Mouse (Mus musculus) embryonic fibroblast, embryonic 13.5 days (primary cell): Measurements from ENCODE around the gene Mapre3. TPM values are rescaled to one million over a fixed set of nuclear protein-coding genes. Genes with fewer than 3 reads are reported as not detected.

Experiments
- H3K27ac ChIP-seq: 2 replicates; pipeline ENCODE4 v1.5.1; 2012; ENCODE audit warnings: low read length, control low read depth, inconsistent platforms; ENCODE audit not compliant: insufficient read depth
- H3K4me1 ChIP-seq: 2 replicates; pipeline ENCODE4 v1.6.1; 2011; ENCODE audit warnings: low read length; ENCODE audit not compliant: control insufficient read depth, insufficient read depth
- H3K4me3 ChIP-seq: 2 replicates; pipeline ENCODE4 v1.5.1; 2011; ENCODE audit warnings: mild to moderate bottlenecking, control low read depth, low read length; ENCODE audit not compliant: insufficient read depth
- CTCF ChIP-seq: IDR thresholded peaks from 2 replicates; pipeline ENCODE4 v1.5.1; 2011; ENCODE audit warnings: mild to moderate bottlenecking, control low read depth, low read length, moderate library complexity, borderline replicate concordance; ENCODE audit not compliant: insufficient read depth
- POLR2A ChIP-seq: IDR thresholded peaks from 2 replicates; pipeline ENCODE4 v1.6.1; 2011; ENCODE audit warnings: low read depth, mild to moderate bottlenecking, control low read depth, low read length, moderate library complexity
- polyA plus RNA-seq: library from polyadenylated mRNA; stranded (reverse); fragments of >200 nt; gene quantifications from 2 replicates; pipeline ENCODE4 v1.2.4, GENCODE M21; 2011; ENCODE audit warnings: low read depth; ENCODE audit not compliant: missing spikeins, insufficient read length

Gene Mapre3
- polyA plus RNA-seq, 1 experiment, result 26.8 TPM

GRCm38 (mm10) chr5:30790047-30790446, 24.4 kb upstream of the Mapre3 start:
- Histone ChIP-seq H3K27ac (no peak overlapping the region), H3K4me1 (no peaks in the 10 kb centered on the region), H3K4me3 (no peak overlapping the region)
- no peak for TF ChIP-seq CTCF
- no peak for TF ChIP-seq POLR2A

- TF ChIP-seq POLR2A (no peak), CTCF (peak; percentile 81)
- Histone ChIP-seq H3K4me3 (no peak overlapping the region), H3K27ac (no peak overlapping the region), H3K4me1 (no peaks in the 10 kb centered on the region)
Measured at GRCm38 (mm10) chr5:30796125-30796524, 18.3 kb upstream of the Mapre3 start.

GRCm38 (mm10) chr5:30797482-30797881, 17.0 kb upstream of the Mapre3 start:
- Histone ChIP-seq H3K4me3 (no peak overlapping the region), H3K27ac (no peak overlapping the region), H3K4me1 (no peaks in the 10 kb centered on the region)
- TF ChIP-seq POLR2A (no peak), CTCF (no peak)

- no peak for TF ChIP-seq CTCF
- TF ChIP-seq POLR2A, result no peak
- Histone ChIP-seq H3K4me3 (no peak overlapping the region), H3K27ac (no peak overlapping the region), H3K4me1 (no peaks in the 10 kb centered on the region)
Measured at GRCm38 (mm10) chr5:30797982-30798381, 16.5 kb upstream of the Mapre3 start.

- H3K27ac ChIP-seq, result no peak overlapping the region
- no peaks in the 10 kb centered on the region for H3K4me1 ChIP-seq
- H3K4me3 ChIP-seq, result no peak overlapping the region
- TF ChIP-seq CTCF (no peak), POLR2A (no peak)
Measured at GRCm38 (mm10) chr5:30798965-30799364, 15.5 kb upstream of the Mapre3 start.

- H3K27ac ChIP-seq, result no peak overlapping the region
- TF ChIP-seq CTCF (no peak), POLR2A (no peak)
- H3K4me1 ChIP-seq, result no peaks in the 10 kb centered on the region
- H3K4me3 ChIP-seq, result no peak overlapping the region
Measured at GRCm38 (mm10) chr5:30802724-30803467, 11.5 kb upstream of the Mapre3 start.

- H3K27ac ChIP-seq, result no peak overlapping the region
- TF ChIP-seq CTCF, result peak; percentile 82
- TF ChIP-seq POLR2A, result no peak
- H3K4me3 ChIP-seq, result no peak overlapping the region
- H3K4me1 ChIP-seq, result no peaks in the 10 kb centered on the region
Measured at GRCm38 (mm10) chr5:30806106-30806505, 8.3 kb upstream of the Mapre3 start.

GRCm38 (mm10) chr5:30815120-30815465, 652 bp downstream of the Mapre3 start:
- H3K4me1 ChIP-seq, result no peaks in the 10 kb centered on the region; the same call in 1 of the 2 replicates
- H3K27ac ChIP-seq, result no peak overlapping the region
- TF ChIP-seq POLR2A, result no peak
- no peak for TF ChIP-seq CTCF
- peak overlapping the region; percentile 65 for H3K4me3 ChIP-seq

GRCm38 (mm10) chr5:30816261-30816791, 1.9 kb downstream of the Mapre3 start:
- TF ChIP-seq CTCF (no peak), POLR2A (no peak)
- Histone ChIP-seq H3K4me3 (no peak overlapping the region), H3K4me1 (no peaks in the 10 kb centered on the region; the same call in 1 of the 2 replicates), H3K27ac (no peak overlapping the region)

GRCm38 (mm10) chr5:30818758-30819309, 4.4 kb downstream of the Mapre3 start:
- H3K27ac ChIP-seq, result no peak overlapping the region
- no peak overlapping the region for H3K4me3 ChIP-seq
- TF ChIP-seq POLR2A, result no peak
- no peak for TF ChIP-seq CTCF
- no peaks in the 10 kb centered on the region; the same call in 1 of the 2 replicates for H3K4me1 ChIP-seq
